Comparison of ENCODE assay signal across 15 mouse cellular contexts in genomic region chr11:105469091-105469507, GRCm38 (mm10). TPM values are rescaled to one million over a fixed set of nuclear protein-coding genes. Genes with fewer than 3 reads are reported as not detected.
DNase-seq lines count a peak whose midpoint lies in the region; ATAC-seq and TF ChIP-seq lines count a peak whose summit lies in the region.
"Had no signal": no experiment of that assay in that cellular context is flagged by ENCODE, and none has a peak within 500 bp of the region (broad histone marks: within the 10 kb centered on the region; RNA-seq: fewer than 3 reads in every experiment).

No protein-coding gene starts in this region.

- TF ChIP-seq EP300 in heart, adult 2 months (IDR thresholded peaks at IDR 0.05; ENCODE audit: insufficient read depth, low read depth, low read length), result no peak

- H3K79me2 ChIP-seq in heart, adult 2 months (replicated peaks; ENCODE audit: control insufficient read depth, insufficient read depth, low read length), result no peaks in the 10 kb centered on the region

- peaks cover 2% of the 10 kb centered on the region for H3K36me3 ChIP-seq in heart, adult 2 months (ENCODE audit: control insufficient read depth, insufficient read depth, low read length)
- no peaks in the 10 kb centered on the region for H3K36me3 ChIP-seq in lung, embryonic 14.5 days (ENCODE audit: insufficient read depth)
- H3K36me3 ChIP-seq in embryonic facial prominence, embryonic 10.5 days (replicated peaks), result no peaks in the 10 kb centered on the region
- H3K36me3 ChIP-seq in lung, embryonic 16.5 days (ENCODE audit: control insufficient read depth, insufficient read depth, low read length), result no peaks in the 10 kb centered on the region

- no peaks in the 10 kb centered on the region for H3K9me3 ChIP-seq in lung, embryonic 14.5 days (ENCODE audit: low read depth, low read length)
- no peaks in the 10 kb centered on the region for H3K9me3 ChIP-seq in embryonic facial prominence, embryonic 10.5 days
- H3K9me3 ChIP-seq in lung, embryonic 16.5 days (ENCODE audit: control insufficient read depth, low read length), result no peaks in the 10 kb centered on the region

- WGBS in heart, adult 2 months, result 42% methylated on average over 8 of the region's 8 CpGs
- WGBS in lung, embryonic 14.5 days, result 55% methylated on average over 8 of the region's 8 CpGs
- 69% methylated on average over 8 of the region's 8 CpGs for WGBS in embryonic facial prominence, embryonic 10.5 days
- WGBS in lung, embryonic 16.5 days, result 46% methylated on average over 8 of the region's 8 CpGs

- ATAC-seq in lung, embryonic 14.5 days (ENCODE audit: insufficient read depth), result peak; percentile 31; the same call in 1 of the 2 replicates
- peak; percentile 34 for ATAC-seq in lung, embryonic 16.5 days (ENCODE audit: low read depth)

- TF ChIP-seq CTCF in heart, adult 2 months (IDR thresholded peaks at IDR 0.05), result no peak
- TF ChIP-seq CTCF in lung, embryonic 14.5 days (IDR thresholded peaks at IDR 0.05; ENCODE audit: low read depth), result no peak

- TF ChIP-seq POLR2A in heart, adult 2 months (IDR thresholded peaks at IDR 0.05; ENCODE audit: insufficient read depth, low read depth, low read length), result no peak

- H3K4me3 ChIP-seq in heart, adult 2 months, result no peak overlapping the region
- H3K4me3 ChIP-seq in lung, embryonic 14.5 days (ENCODE audit: low read depth, low read length), result no peak overlapping the region
- no peak overlapping the region for H3K4me3 ChIP-seq in embryonic facial prominence, embryonic 10.5 days
- no peak overlapping the region for H3K4me3 ChIP-seq in lung, embryonic 16.5 days (ENCODE audit: low read length)

- peak in 1 of 2 experiments; percentile 14 for DNase-seq in heart, adult 2 months
- DNase-seq in heart, postnatal 14 days, result no peak
- peak; percentile 20 for DNase-seq in lung, embryonic 14.5 days
- no peak for DNase-seq in lung, postnatal 14 days
- DNase-seq in embryonic facial prominence, embryonic 10.5 days (ENCODE audit: low spot score), result peak; percentile 9
- no peak for DNase-seq in embryo, embryonic 9.5 days (ENCODE audit: extremely low spot score)
- no peak for DNase-seq in frontal cortex, adult 2 months (ENCODE audit: extremely low spot score in 1 of 2, low spot score in 1 of 2)
- DNase-seq: B cell, adult 2 months; gastrocnemius, postnatal 36 days; kidney, adult 2 months; liver; thymus, postnatal 36 days had no signal

- no peak overlapping the region for H3K4me2 ChIP-seq in lung, embryonic 14.5 days
- H3K4me2 ChIP-seq in lung, embryonic 16.5 days (ENCODE audit: low read depth, low read length), result no peak overlapping the region

- intact Hi-C loops in heart, adult 2 months (cut with DNase I), result no loop called here
- intact Hi-C loops in heart, postnatal 14 days (cut with DNase I), result no loop called here

- H3K4me1 ChIP-seq in heart, adult 2 months (ENCODE audit: control insufficient read depth, insufficient read depth, low read length), result peaks cover 4% of the 10 kb centered on the region
- H3K4me1 ChIP-seq in lung, embryonic 14.5 days (ENCODE audit: insufficient read depth), result peaks cover 19% of the 10 kb centered on the region
- peaks cover 51% of the 10 kb centered on the region for H3K4me1 ChIP-seq in embryonic facial prominence, embryonic 10.5 days
- H3K4me1 ChIP-seq in lung, embryonic 16.5 days (replicated peaks; ENCODE audit: control insufficient read depth, insufficient read depth, low read length), result peaks cover 23% of the 10 kb centered on the region

- H3K27me3 ChIP-seq in heart, adult 2 months (ENCODE audit: control insufficient read depth, insufficient read depth, low read length), result no peaks in the 10 kb centered on the region
- H3K27me3 ChIP-seq in lung, embryonic 14.5 days (ENCODE audit: insufficient read depth, low read length), result no peaks in the 10 kb centered on the region
- no peaks in the 10 kb centered on the region for H3K27me3 ChIP-seq in embryonic facial prominence, embryonic 10.5 days (replicated peaks; ENCODE audit: low read depth, poor library complexity, severe bottlenecking)
- H3K27me3 ChIP-seq in lung, embryonic 16.5 days (ENCODE audit: control insufficient read depth, insufficient read depth, low read depth, low read length), result no peaks in the 10 kb centered on the region

- peak overlapping the region; percentile 1 for H3K27ac ChIP-seq in heart, adult 2 months
- no peak overlapping the region for H3K27ac ChIP-seq in lung, embryonic 14.5 days (ENCODE audit: low read depth)
- H3K27ac ChIP-seq in embryonic facial prominence, embryonic 10.5 days (replicated peaks), result peak overlapping the region; percentile 52; the same call in 1 of the 2 replicates
- peak overlapping the region; percentile 5; the same call in 1 of the 2 replicates for H3K27ac ChIP-seq in lung, embryonic 16.5 days (ENCODE audit: low read length)

- no peak overlapping the region for H3K9ac ChIP-seq in heart, adult 2 months (ENCODE audit: low read depth, low read length)
- no peak overlapping the region for H3K9ac ChIP-seq in lung, embryonic 14.5 days
- no peak overlapping the region for H3K9ac ChIP-seq in lung, embryonic 16.5 days (ENCODE audit: low read length)

RNA-seq across cellular contexts. Expression of gene March10, which starts 12.6 kb away (rescaled TPM):
- total RNA-seq in heart, adult 2 months (2021), result not detected
- 0.08 and 0.38 TPM in 2 replicates for polyA plus RNA-seq in heart, adult 2 months (2012; rRNA removed)
- total RNA-seq in heart, postnatal 14 days (2021), result not detected
- polyA plus RNA-seq in lung, embryonic 14.5 days (2014; fragmentation: Nextera tagmentation; extraction: Ambion mirVana), result 0.43 TPM in 1 of 2 replicates, not detected in the other
- polyA plus RNA-seq in embryonic facial prominence, embryonic 10.5 days (2016; fragmentation: Nextera tagmentation; extraction: Ambion mirVana), result 0.06 and 0.16 TPM in 2 replicates
- 0.38 TPM in 1 of 2 replicates, not detected in the other for polyA plus RNA-seq in lung, embryonic 16.5 days (2015; fragmentation: Nextera tagmentation; extraction: Ambion mirVana)
- 1.0 and 1.1 TPM in 2 replicates for polyA plus RNA-seq in frontal cortex, adult 2 months (2012; rRNA removed)
- total RNA-seq: gastrocnemius, postnatal 36 days; MEL; monocyte, adult 5-6 weeks had no signal

Comparison
In these comparisons a context has a peak if more than half of its experiments do, and no peak if none do; other contexts are left out.
1. DNase-seq: peak in lung, embryonic 14.5 days (single experiment) and embryonic facial prominence, embryonic 10.5 days (single experiment); none in heart, postnatal 14 days (0 of 2), lung, postnatal 14 days (single experiment), embryo, embryonic 9.5 days (single experiment) and frontal cortex, adult 2 months (0 of 2).